Mouse (Mus musculus): Measurements from ENCODE around the gene Gng4. TPM values are rescaled to one million over a fixed set of nuclear protein-coding genes. Genes with fewer than 3 reads are reported as not detected.
"Not testable (repeated sequence)": the region's sequence is repeated elsewhere in the genome, so short reads cannot be mapped to it uniquely, and the experiment has no call there.

Gene Gng4
- total RNA-seq (2022), result under 1 TPM in 2 of 4 experiments, not detected in 2; 0.34 to 0.92 TPM

- DNase-seq (ENCODE audit: low spot score in 2 of 2), result no peak
These were observed at the start of gene Gng4 for GRCm38 (mm10) chr13:13783894-13784419. TSS of gene Gng4 (plus strand) at chr13:13784059.

- DNase-seq (ENCODE audit: low spot score in 2 of 2), result no peak
These were observed 44.6 kb upstream of the Gng4 start for GRCm38 (mm10) chr13:13739232-13739631.

- no peak for DNase-seq (ENCODE audit: low spot score in 2 of 2)
These were observed 37.9 kb upstream of the Gng4 start for GRCm38 (mm10) chr13:13745911-13746310.

GRCm38 (mm10) chr13:13775778-13776494 is 7.9 kb upstream of the Gng4 start:
- no peak for DNase-seq (ENCODE audit: low spot score in 2 of 2)

- no peak for DNase-seq (ENCODE audit: low spot score in 2 of 2)
These were observed 6.8 kb upstream of the Gng4 start for GRCm38 (mm10) chr13:13777052-13777451.

- no peak for DNase-seq (ENCODE audit: low spot score in 2 of 2)
These were observed 6.2 kb upstream of the Gng4 start for GRCm38 (mm10) chr13:13777696-13778095.

- DNase-seq (ENCODE audit: low spot score in 2 of 2), result no peak
These were observed 4.9 kb upstream of the Gng4 start for GRCm38 (mm10) chr13:13778837-13779458.

- DNase-seq (ENCODE audit: low spot score in 2 of 2), result no peak
These were observed 3.6 kb upstream of the Gng4 start for GRCm38 (mm10) chr13:13780271-13780670.

- no peak for DNase-seq (ENCODE audit: low spot score in 2 of 2)
These were observed 2.8 kb upstream of the Gng4 start for GRCm38 (mm10) chr13:13781026-13781425.

- no peak for DNase-seq (ENCODE audit: low spot score in 2 of 2)
These were observed 563 bp upstream of the Gng4 start for GRCm38 (mm10) chr13:13783296-13783695.

- DNase-seq (ENCODE audit: low spot score in 2 of 2), result no peak
These were observed 619 bp downstream of the Gng4 start for GRCm38 (mm10) chr13:13784420-13784936.

GRCm38 (mm10) chr13:13784981-13785783 is 1.3 kb downstream of the Gng4 start:
- DNase-seq (ENCODE audit: low spot score in 2 of 2), result no peak

GRCm38 (mm10) chr13:13786971-13787370 is 3.1 kb downstream of the Gng4 start:
- DNase-seq (ENCODE audit: low spot score in 2 of 2), result no peak

GRCm38 (mm10) chr13:13788070-13788469 is 4.2 kb downstream of the Gng4 start:
- no peak for DNase-seq (ENCODE audit: low spot score in 2 of 2)

- no peak for DNase-seq (ENCODE audit: low spot score in 2 of 2)
These were observed 8.1 kb downstream of the Gng4 start for GRCm38 (mm10) chr13:13791981-13792380.

GRCm38 (mm10) chr13:13795166-13795832 is 11.4 kb downstream of the Gng4 start:
- no peak for DNase-seq (ENCODE audit: low spot score in 2 of 2)

- DNase-seq (ENCODE audit: low spot score in 2 of 2), result no peak
These were observed 12.2 kb downstream of the Gng4 start for GRCm38 (mm10) chr13:13796082-13796481.

GRCm38 (mm10) chr13:13797816-13798215 is 14.0 kb downstream of the Gng4 start:
- not testable (repeated sequence) for DNase-seq (ENCODE audit: low spot score in 2 of 2)

GRCm38 (mm10) chr13:13798775-13799174 is 14.9 kb downstream of the Gng4 start:
- no peak for DNase-seq (ENCODE audit: low spot score in 2 of 2)

GRCm38 (mm10) chr13:13808337-13809132 is 24.7 kb downstream of the Gng4 start:
- no peak for DNase-seq (ENCODE audit: low spot score in 2 of 2)
